Mouse (Mus musculus): ENCODE measurements around the gene Esam. TPM values are rescaled to one million over a fixed set of nuclear protein-coding genes. Genes with fewer than 3 reads are reported as not detected.

The Esam gene
- 3.6 TPM for polyA plus RNA-seq (2014; fragmentation: Illumina TruSeq; extraction: RNeasy Lipid Tissue Mini Kit (QIAGEN cat#74804); ENCODE audit: low read depth, low replicate concordance)

GRCm38 (mm10) chr9:37527396-37528224 lies at the start of gene Esam:
Gene Esam (plus strand): TSS chr9:37528078.

GRCm38 (mm10) chr9:37488611-37489396 lies 39.1 kb upstream of the Esam start, which contains the start of gene Msantd2:
Gene Msantd2 (plus strand): TSS chr9:37489319.

GRCm38 (mm10) chr9:37539170-37540025 lies 11.5 kb downstream of the Esam start, which contains the start of gene Vsig2:
Gene Vsig2 (plus strand): TSS chr9:37539255.

GRCm38 (mm10) chr9:37552536-37553293 lies 24.8 kb downstream of the Esam start, which contains the start of gene Nrgn:
Gene Nrgn (minus strand): TSS chr9:37552904.

DNA sequence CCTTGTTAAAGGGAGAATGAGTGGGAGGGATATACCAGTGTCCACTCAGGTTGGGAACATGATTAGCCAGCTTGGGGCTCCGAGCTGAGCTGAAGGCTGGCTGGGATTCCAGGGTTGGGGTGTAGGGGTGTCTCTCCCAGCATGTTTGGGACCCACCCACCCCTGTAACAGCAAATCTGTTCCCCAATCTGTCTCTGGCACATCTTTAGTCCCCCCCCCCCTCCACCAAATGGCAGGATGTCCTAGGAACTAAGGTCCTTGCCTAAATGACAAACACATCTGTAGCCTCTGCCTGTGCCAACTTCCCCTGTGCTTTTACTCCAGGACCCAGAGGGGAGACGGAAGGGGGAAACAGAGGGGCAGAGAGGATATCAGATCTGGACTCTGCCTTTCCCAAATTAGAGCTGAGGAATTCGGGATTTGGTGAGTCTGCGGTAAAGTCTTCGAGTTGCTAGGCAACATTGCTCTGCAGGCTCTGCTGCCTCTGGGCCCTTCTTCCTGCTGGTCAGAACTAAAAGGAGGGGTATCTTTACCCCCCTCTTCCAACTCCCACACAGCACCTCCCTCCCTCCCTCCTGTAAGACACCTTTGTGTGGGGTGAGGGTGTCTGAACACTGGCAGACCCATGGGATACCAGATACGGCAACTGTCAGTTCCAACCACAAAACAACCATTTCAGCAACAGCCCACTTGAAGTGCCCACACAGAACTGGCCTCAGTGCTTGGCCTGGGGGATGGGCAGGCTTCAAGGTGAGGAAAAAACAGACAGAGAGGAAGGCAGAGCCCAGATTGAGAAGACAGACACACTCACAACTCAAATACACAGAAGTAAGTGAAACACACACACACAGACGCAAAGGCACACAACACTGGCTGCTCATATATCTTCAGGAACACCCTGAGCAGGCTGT lies 27.2 kb downstream of the Esam start, which contains the start of gene Siae:
TSS of gene Siae (plus strand) at position 861 of the 911 bp plus-strand sequence.

Other genes with a start within 250 kb of the Esam start
- 1.3 TPM for gene Ccdc15, start 179.6 kb upstream of the Esam start, polyA plus RNA-seq (2014; fragmentation: Illumina TruSeq; extraction: RNeasy Lipid Tissue Mini Kit (QIAGEN cat#74804); ENCODE audit: low read depth, low replicate concordance)
- not detected for gene Hepacam, start 160.7 kb upstream of the Esam start, polyA plus RNA-seq (2014; fragmentation: Illumina TruSeq; extraction: RNeasy Lipid Tissue Mini Kit (QIAGEN cat#74804); ENCODE audit: low read depth, low replicate concordance)
- gene Robo4, start 126.2 kb upstream of the Esam start, polyA plus RNA-seq (2014; fragmentation: Illumina TruSeq; extraction: RNeasy Lipid Tissue Mini Kit (QIAGEN cat#74804); ENCODE audit: low read depth, low replicate concordance) = 0.90 TPM
- not detected for gene Robo3, start 94.8 kb upstream of the Esam start, polyA plus RNA-seq (2014; fragmentation: Illumina TruSeq; extraction: RNeasy Lipid Tissue Mini Kit (QIAGEN cat#74804); ENCODE audit: low read depth, low replicate concordance)
- 17.9 TPM for gene Msantd2, start 38.8 kb upstream of the Esam start, polyA plus RNA-seq (2014; fragmentation: Illumina TruSeq; extraction: RNeasy Lipid Tissue Mini Kit (QIAGEN cat#74804); ENCODE audit: low read depth, low replicate concordance)
- gene Vsig2, start 11.2 kb downstream of the Esam start, polyA plus RNA-seq (2014; fragmentation: Illumina TruSeq; extraction: RNeasy Lipid Tissue Mini Kit (QIAGEN cat#74804); ENCODE audit: low read depth, low replicate concordance) = 0.79 TPM
- not detected for gene Nrgn, start 24.8 kb downstream of the Esam start, polyA plus RNA-seq (2014; fragmentation: Illumina TruSeq; extraction: RNeasy Lipid Tissue Mini Kit (QIAGEN cat#74804); ENCODE audit: low read depth, low replicate concordance)
- 36.3 TPM for gene Siae, start 27.6 kb downstream of the Esam start, polyA plus RNA-seq (2014; fragmentation: Illumina TruSeq; extraction: RNeasy Lipid Tissue Mini Kit (QIAGEN cat#74804); ENCODE audit: low read depth, low replicate concordance)
- gene Spa17, start 85.6 kb downstream of the Esam start, polyA plus RNA-seq (2014; fragmentation: Illumina TruSeq; extraction: RNeasy Lipid Tissue Mini Kit (QIAGEN cat#74804); ENCODE audit: low read depth, low replicate concordance) = 1.6 TPM
- gene Tbrg1, start 129.2 kb downstream of the Esam start, polyA plus RNA-seq (2014; fragmentation: Illumina TruSeq; extraction: RNeasy Lipid Tissue Mini Kit (QIAGEN cat#74804); ENCODE audit: low read depth, low replicate concordance) = 15.2 TPM
- gene Panx3, start 141.2 kb downstream of the Esam start, polyA plus RNA-seq (2014; fragmentation: Illumina TruSeq; extraction: RNeasy Lipid Tissue Mini Kit (QIAGEN cat#74804); ENCODE audit: low read depth, low replicate concordance) = not detected
- not detected for gene Olfr160, start 188.2 kb downstream of the Esam start, polyA plus RNA-seq (2014; fragmentation: Illumina TruSeq; extraction: RNeasy Lipid Tissue Mini Kit (QIAGEN cat#74804); ENCODE audit: low read depth, low replicate concordance)
- not detected for gene Olfr874, start 217.0 kb downstream of the Esam start, polyA plus RNA-seq (2014; fragmentation: Illumina TruSeq; extraction: RNeasy Lipid Tissue Mini Kit (QIAGEN cat#74804); ENCODE audit: low read depth, low replicate concordance)
- not detected for gene Olfr875, start 243.8 kb downstream of the Esam start, polyA plus RNA-seq (2014; fragmentation: Illumina TruSeq; extraction: RNeasy Lipid Tissue Mini Kit (QIAGEN cat#74804); ENCODE audit: low read depth, low replicate concordance)

All from liver, adult 10 weeks (tissue).